Mouse (Mus musculus): ENCODE measurements around the gene Col25a1.

DNA sequence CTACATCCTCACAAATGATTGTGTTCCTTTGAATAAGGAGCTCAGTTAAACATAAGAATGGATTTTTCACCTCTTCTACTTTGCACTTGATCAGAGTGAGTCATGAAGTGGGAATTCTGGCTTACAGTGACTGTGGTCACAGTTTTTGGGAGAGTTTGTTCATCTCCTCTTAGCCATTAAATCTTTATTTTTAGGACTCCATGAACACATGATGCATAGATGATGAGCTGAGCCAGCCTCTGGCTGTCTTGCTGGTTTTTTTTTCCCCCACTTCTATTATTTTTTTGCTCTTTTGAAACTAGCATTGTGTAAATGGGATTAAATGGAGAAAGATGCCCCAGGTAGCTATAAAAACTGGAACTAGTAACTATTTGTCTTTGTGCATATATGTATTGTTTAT, 84.8 kb downstream of the Col25a1 start:
- TF ChIP-seq CTCF (IDR thresholded peaks at IDR 0.05; ENCODE audit: low read depth, low read length): no peak
- no peak for TF ChIP-seq POLR2A (IDR thresholded peaks at IDR 0.05; ENCODE audit: borderline replicate concordance, low read depth, low read length)
